Mouse (Mus musculus): ENCODE measurements around the gene Parp11. TPM values are rescaled to one million over a fixed set of nuclear protein-coding genes. Genes with fewer than 3 reads are reported as not detected.
"Not testable (repeated sequence)": the region's sequence is repeated elsewhere in the genome, so short reads cannot be mapped to it uniquely, and the experiment has no call there.

Parp11 gene
- polyA plus RNA-seq, 1 experiment from 2014 or later: 8.0 TPM

- Histone ChIP-seq H3K9ac (ENCODE audit: low read depth, low read length) (no peak overlapping the region), H3K36me3 (ENCODE audit: control insufficient read depth, insufficient read depth) (no peaks in the 10 kb centered on the region), H3K4me1 (replicated peaks; ENCODE audit: control insufficient read depth, insufficient read depth, low read length) (0 out of 2 replicates have a peak, but pooled peaks cover 3% of the 10 kb centered on the region), H3K9me3 (ENCODE audit: control insufficient read depth) (no peaks in the 10 kb centered on the region), H3K4me2 (replicated peaks; ENCODE audit: low read depth) (no peak overlapping the region), H3K27ac (ENCODE audit: low read depth, low read length) (no peak overlapping the region), H3K4me3 (ENCODE audit: low read depth, low read length) (no peak overlapping the region), H3K27me3 (replicated peaks; ENCODE audit: control insufficient read depth, insufficient read depth, low read length) (no peaks in the 10 kb centered on the region)
- no peak for ATAC-seq
- TF ChIP-seq CTCF (IDR thresholded peaks at IDR 0.05; ENCODE audit: low read depth): no peak
- 34% methylated on average over 6 of the region's 6 CpGs for WGBS
Observed at GRCm38 (mm10) chr6:127495876-127496275, 49.2 kb downstream of the Parp11 start.

DNA sequence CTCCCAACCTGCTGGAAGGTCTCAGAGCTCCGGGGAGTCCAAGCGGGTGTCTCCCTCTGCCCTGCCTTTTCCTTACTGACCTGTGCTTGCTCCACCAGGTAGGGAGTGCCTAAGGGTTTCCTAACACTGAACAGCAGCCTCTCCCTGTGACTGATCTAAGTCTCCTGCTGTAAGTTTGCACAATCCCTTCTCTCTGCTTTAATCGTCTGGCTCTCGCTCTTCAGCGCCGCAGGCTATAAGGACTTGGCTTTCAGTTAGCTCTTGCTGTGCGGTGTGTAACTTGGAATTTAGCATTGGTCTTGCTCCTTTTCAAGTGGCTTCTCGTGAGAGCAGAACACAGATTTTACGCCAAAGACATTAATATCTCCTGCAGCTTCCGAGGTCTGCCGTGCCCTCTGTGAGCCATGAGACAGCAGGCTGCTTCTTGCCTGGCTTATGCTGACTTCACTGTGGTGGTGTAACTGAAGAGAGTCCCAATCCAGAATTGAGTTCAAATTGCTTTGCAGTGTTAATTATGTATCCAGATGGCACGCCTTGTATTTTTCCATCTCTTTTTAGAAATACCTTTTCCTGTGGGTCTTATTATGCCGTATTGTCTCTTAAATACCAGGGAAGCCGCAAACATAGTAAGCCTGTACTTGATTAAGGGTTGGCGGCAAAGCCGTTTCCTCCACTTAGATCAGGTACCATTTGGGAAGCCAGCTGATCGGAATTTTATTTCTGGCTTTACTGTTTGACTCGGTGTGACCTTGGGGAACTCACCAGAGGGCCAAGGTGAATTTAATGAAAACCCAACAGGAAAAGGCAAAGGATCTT is 50.4 kb downstream of the Parp11 start:
- no peak for TF ChIP-seq CTCF (IDR thresholded peaks at IDR 0.05; ENCODE audit: low read depth)
- no peaks in the 10 kb centered on the region for H3K36me3 ChIP-seq (ENCODE audit: control insufficient read depth, insufficient read depth)
- WGBS: 74% methylated on average over 18 of the region's 18 CpGs
- H3K27me3 ChIP-seq (replicated peaks; ENCODE audit: control insufficient read depth, insufficient read depth, low read length): no peaks in the 10 kb centered on the region
- H3K9me3 ChIP-seq (ENCODE audit: control insufficient read depth): no peaks in the 10 kb centered on the region
- 0 out of 2 replicates have a peak, but pooled peaks cover 3% of the 10 kb centered on the region for H3K4me1 ChIP-seq (replicated peaks; ENCODE audit: control insufficient read depth, insufficient read depth, low read length)
- ATAC-seq: no peak
- H3K27ac ChIP-seq (ENCODE audit: low read depth, low read length): no peak overlapping the region
- no peak overlapping the region for H3K4me2 ChIP-seq (replicated peaks; ENCODE audit: low read depth)
- H3K9ac ChIP-seq (ENCODE audit: low read depth, low read length): no peak overlapping the region
- no peak overlapping the region for H3K4me3 ChIP-seq (ENCODE audit: low read depth, low read length)

DNA sequence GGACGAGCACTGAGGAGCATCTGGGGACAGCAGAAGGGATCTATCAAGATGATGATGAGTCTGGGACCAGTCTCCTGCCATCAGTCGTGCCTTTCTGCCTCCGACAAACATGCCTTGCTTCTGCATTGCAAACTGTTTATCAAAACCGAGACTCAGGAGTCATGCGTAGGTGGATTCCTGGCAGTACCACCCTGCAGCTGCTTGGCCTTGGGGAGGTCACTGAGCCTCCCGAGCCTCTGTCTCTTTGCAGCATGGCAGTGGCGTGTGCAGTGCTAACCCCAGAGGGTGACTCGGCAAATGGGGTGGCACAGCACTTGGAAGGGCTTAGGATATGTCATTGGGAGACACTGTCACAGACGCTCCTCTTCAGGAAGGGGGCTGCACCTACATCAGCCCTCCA is 53.5 kb downstream of the Parp11 start:
- Histone ChIP-seq H3K9ac (ENCODE audit: low read depth, low read length) (no peak overlapping the region), H3K27me3 (replicated peaks; ENCODE audit: control insufficient read depth, insufficient read depth, low read length) (no peaks in the 10 kb centered on the region), H3K27ac (ENCODE audit: low read depth, low read length) (no peak overlapping the region), H3K4me1 (replicated peaks; ENCODE audit: control insufficient read depth, insufficient read depth, low read length) (0 out of 2 replicates have a peak, but pooled peaks cover 3% of the 10 kb centered on the region), H3K36me3 (ENCODE audit: control insufficient read depth, insufficient read depth) (no peaks in the 10 kb centered on the region), H3K4me2 (replicated peaks; ENCODE audit: low read depth) (no peak overlapping the region), H3K9me3 (ENCODE audit: control insufficient read depth) (no peaks in the 10 kb centered on the region), H3K4me3 (ENCODE audit: low read depth, low read length) (no peak overlapping the region)
- TF ChIP-seq CTCF (IDR thresholded peaks at IDR 0.05; ENCODE audit: low read depth): no peak
- no peak for ATAC-seq
- WGBS: 59% methylated on average over 9 of the region's 9 CpGs

GRCm38 (mm10) chr6:127500806-127501205 is 54.2 kb downstream of the Parp11 start:
- no peaks in the 10 kb centered on the region for H3K27me3 ChIP-seq (replicated peaks; ENCODE audit: control insufficient read depth, insufficient read depth, low read length)
- no peak for ATAC-seq
- 88% methylated on average over 3 of the region's 3 CpGs for WGBS
- no peak overlapping the region for H3K9ac ChIP-seq (ENCODE audit: low read depth, low read length)
- H3K4me3 ChIP-seq (ENCODE audit: low read depth, low read length): no peak overlapping the region
- H3K27ac ChIP-seq (ENCODE audit: low read depth, low read length): no peak overlapping the region
- H3K36me3 ChIP-seq (ENCODE audit: control insufficient read depth, insufficient read depth): no peaks in the 10 kb centered on the region
- H3K4me2 ChIP-seq (replicated peaks; ENCODE audit: low read depth): no peak overlapping the region
- TF ChIP-seq CTCF (IDR thresholded peaks at IDR 0.05; ENCODE audit: low read depth): no peak
- 0 out of 2 replicates have a peak, but pooled peaks cover 3% of the 10 kb centered on the region for H3K4me1 ChIP-seq (replicated peaks; ENCODE audit: control insufficient read depth, insufficient read depth, low read length)
- no peaks in the 10 kb centered on the region for H3K9me3 ChIP-seq (ENCODE audit: control insufficient read depth)

- peak; percentile 85 for TF ChIP-seq CTCF (IDR thresholded peaks at IDR 0.05; ENCODE audit: low read depth)
- no peak overlapping the region for H3K4me2 ChIP-seq (replicated peaks; ENCODE audit: low read depth)
- no peaks in the 10 kb centered on the region for H3K36me3 ChIP-seq (ENCODE audit: control insufficient read depth, insufficient read depth)
- H3K27ac ChIP-seq (ENCODE audit: low read depth, low read length): no peak overlapping the region
- H3K27me3 ChIP-seq (replicated peaks; ENCODE audit: control insufficient read depth, insufficient read depth, low read length): no peaks in the 10 kb centered on the region
- no peaks in the 10 kb centered on the region for H3K9me3 ChIP-seq (ENCODE audit: control insufficient read depth)
- H3K4me3 ChIP-seq (ENCODE audit: low read depth, low read length): no peak overlapping the region
- no peaks in the 10 kb centered on the region for H3K4me1 ChIP-seq (replicated peaks; ENCODE audit: control insufficient read depth, insufficient read depth, low read length)
- WGBS: 54% methylated on average over 3 of the region's 3 CpGs
- no peak for ATAC-seq
- H3K9ac ChIP-seq (ENCODE audit: low read depth, low read length): no peak overlapping the region
Observed at GRCm38 (mm10) chr6:127502530-127502929, 55.9 kb downstream of the Parp11 start.

DNA sequence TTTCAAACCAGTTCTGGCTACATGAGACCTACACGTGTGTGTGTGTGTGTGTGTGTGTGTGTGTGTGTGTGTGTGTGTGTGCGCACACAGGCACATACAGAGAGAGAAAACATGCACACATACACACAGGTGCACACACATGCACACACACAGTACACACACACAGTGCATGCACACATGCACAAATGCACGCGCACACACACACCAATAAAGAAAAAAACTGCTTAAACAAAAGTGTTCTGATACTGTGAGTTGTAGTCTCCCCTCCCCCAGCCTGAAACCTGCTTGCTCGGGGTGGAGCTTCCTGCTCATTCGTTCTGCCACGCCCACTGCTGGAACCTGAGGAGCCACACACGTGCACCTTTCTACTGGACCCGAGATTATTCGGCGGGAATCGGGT is 67.1 kb downstream of the Parp11 start:
- H3K9me3 ChIP-seq (ENCODE audit: control insufficient read depth); H3K9ac ChIP-seq (ENCODE audit: low read depth, low read length); H3K27ac ChIP-seq (ENCODE audit: low read depth, low read length); H3K36me3 ChIP-seq (ENCODE audit: control insufficient read depth, insufficient read depth); H3K4me3 ChIP-seq (ENCODE audit: low read depth, low read length); H3K4me2 ChIP-seq (replicated peaks; ENCODE audit: low read depth); ATAC-seq; H3K27me3 ChIP-seq (replicated peaks; ENCODE audit: control insufficient read depth, insufficient read depth, low read length); H3K4me1 ChIP-seq (replicated peaks; ENCODE audit: control insufficient read depth, insufficient read depth, low read length): not testable (repeated sequence)
- 92% methylated on average over 6 of the region's 12 CpGs for whole genome bisulfite sequencing

Measured in intestine, postnatal 0 days (tissue).